In the genomic region with DNA sequence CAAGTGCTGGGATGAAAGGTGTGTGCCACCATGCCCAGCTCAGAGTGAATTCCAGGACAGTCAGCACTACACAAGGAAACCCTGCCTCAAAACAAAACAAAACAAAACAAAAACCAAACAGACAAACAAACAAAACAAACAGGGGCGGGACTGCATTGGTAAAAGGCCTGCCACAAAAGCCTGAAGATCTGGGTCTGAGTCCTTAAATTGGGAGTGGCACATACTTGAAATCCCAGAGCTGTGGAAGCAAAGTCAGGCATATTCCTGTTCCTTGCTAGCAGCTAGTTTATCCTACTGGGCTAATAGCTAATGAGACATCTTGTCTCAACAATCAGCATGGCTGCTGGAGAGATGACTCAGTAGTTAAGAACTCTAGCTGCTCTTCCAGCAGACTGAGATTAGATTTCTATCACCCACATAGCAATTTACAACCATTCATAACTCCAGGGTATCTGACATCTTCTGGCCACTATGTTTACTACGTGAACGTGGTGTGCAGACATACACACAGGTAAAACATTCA, we compare ENCODE assay signal across 25 mouse cellular contexts. TPM values are rescaled to one million over a fixed set of nuclear protein-coding genes. Genes with fewer than 3 reads are reported as not detected.
DNase-seq lines count a peak whose midpoint lies in the region; ATAC-seq lines count a peak whose summit lies in the region.
"Had no signal": no experiment of that assay in that cellular context is flagged by ENCODE, and none has a peak within 500 bp of the region (broad histone marks: within the 10 kb centered on the region; RNA-seq: fewer than 3 reads in every experiment).

No protein-coding gene starts in this region.

- DNase-seq in 3134 (ENCODE audit: extremely low read depth, insufficient read length, low spot score) (peak; percentile 11), ES-CJ7 (ENCODE audit: low read depth, low spot score) (peak; percentile 69), NIH3T3 (ENCODE audit: low read depth) (peak; percentile 47), ZHBTc4 (ENCODE audit: low read depth, low spot score) (peak; percentile 91)
- DNase-seq in layer of hippocampus, postnatal 25 days (ENCODE audit: extremely low spot score in 1 of 2, low spot score in 1 of 2): no peak
- DNase-seq in ovary, adult 18-20 months (ENCODE audit: low spot score): no peak
- no peak for DNase-seq in gastrocnemius, postnatal 36 days
- DNase-seq: adrenal gland, adult 2 months; adrenal gland, postnatal 14 days; cerebellum, adult 11 months; cerebellum, adult 2 months; cerebellum, adult 9-11 months; cerebellum, postnatal 25 days; gastrocnemius, postnatal 10 days; heart, adult 18-20 months; heart, postnatal 10 days; heart, postnatal 36 days; kidney, adult 18-20 months had no signal

- no peak for ATAC-seq in activated CD4-positive, CD25-positive, alpha-beta regulatory T cell, adult 4 months
- ATAC-seq: CD4-positive, CD25-positive, alpha-beta regulatory T cell, adult 4 months; forebrain, embryonic 15.5 days; hindbrain, embryonic 16.5 days; intestine, embryonic 16.5 days had no signal

- intact Hi-C loops in gastrocnemius, postnatal 36 days (cut with DNase I): no loop called here

RNA-seq across cellular contexts. Expression of a gene that starts 9.5 kb away (rescaled TPM):
- polyA plus RNA-seq in activated CD4-positive, CD25-positive, alpha-beta regulatory T cell, adult 4 months (2017; shearing (Covaris generic)): under 1 TPM in 1 of 2 experiments, not detected in 1; 0.49 TPM
- total RNA-seq in layer of hippocampus, postnatal 25 days (2021): 1 to 10 TPM; 7.5 to 8.4 TPM
- total RNA-seq in gastrocnemius, postnatal 36 days (2021): 1 to 10 TPM; 2.2 to 4.3 TPM
- total RNA-seq: common myeloid progenitor, adult 5-6 weeks had no signal
- polyA plus RNA-seq: CD4-positive, CD25-positive, alpha-beta regulatory T cell, adult 4 months; erythroblast, embryonic 14.5 days had no signal

RNA-seq across cellular contexts. Expression of a gene that starts 12.7 kb away (rescaled TPM):
- polyA plus RNA-seq in activated CD4-positive, CD25-positive, alpha-beta regulatory T cell, adult 4 months (2017; shearing (Covaris generic)): 10 to 100 TPM; 28.8 to 31.6 TPM
- total RNA-seq in layer of hippocampus, postnatal 25 days (2021): 100 to 1,000 TPM; 102 to 109 TPM
- total RNA-seq in gastrocnemius, postnatal 36 days (2021): 10 to 100 TPM; 25.0 to 26.4 TPM

Comparison
In these comparisons a context has a peak if more than half of its experiments do, and no peak if none do; other contexts are left out.
1. DNase-seq: peak in 3134 (single experiment), ES-CJ7 (single experiment), NIH3T3 (single experiment) and ZHBTc4 (single experiment); none in layer of hippocampus, postnatal 25 days (0 of 2), ovary, adult 18-20 months (single experiment) and gastrocnemius, postnatal 36 days (0 of 2).